Mouse (Mus musculus) stomach, embryonic 14.5 days (tissue): Measurements from ENCODE around the gene Gm20825. TPM values are rescaled to one million over a fixed set of nuclear protein-coding genes. Genes with fewer than 3 reads are reported as not detected.
"Not testable (repeated sequence)": the region's sequence is repeated elsewhere in the genome, so short reads cannot be mapped to it uniquely, and the experiment has no call there.

Experiments
- ATAC-seq: fragments of 200-750 bp; cut with Nextera tagmentation; 2 replicates; pipeline ENCODE4 v1.8.0; 2017; ENCODE audit warnings: low read depth, moderate TSS enrichment; ENCODE audit not compliant: insufficient number of reproducible peaks, insufficient read depth, low FRiP score
- H3K27ac ChIP-seq: fragments of 300-500 bp; sonication (generic); 2 replicates; pipeline ENCODE4 v1.5.1; 2014; ENCODE audit warnings: mild to moderate bottlenecking, low read length, moderate library complexity, mixed read lengths
- H3K27me3 ChIP-seq: fragments of 300-500 bp; sonication (generic); 2 replicates; pipeline ENCODE4 v1.6.1; 2014; ENCODE audit warnings: low read length, control low read depth, mixed read lengths; ENCODE audit not compliant: control insufficient read depth, insufficient read depth
- H3K36me3 ChIP-seq: fragments of 300-500 bp; sonication (generic); 2 replicates; pipeline ENCODE4 v1.6.1; 2014; ENCODE audit warnings: mild to moderate bottlenecking, control low read depth, low read length, moderate library complexity, mixed read lengths; ENCODE audit not compliant: control insufficient read depth, insufficient read depth
- H3K4me1 ChIP-seq: fragments of 300-500 bp; sonication (generic); 2 replicates; pipeline ENCODE4 v1.6.1; 2014; ENCODE audit warnings: low read length, control low read depth, mixed read lengths; ENCODE audit not compliant: control insufficient read depth, insufficient read depth
- H3K4me2 ChIP-seq: fragments of 300-500 bp; sonication (generic); replicated peaks from 2 replicates; pipeline ENCODE4 v1.6.1; 2014; ENCODE audit warnings: low read depth, low read length, control low read depth
- H3K4me3 ChIP-seq: fragments of 300-500 bp; sonication (generic); 2 replicates; pipeline ENCODE4 v1.5.1; 2014; ENCODE audit warnings: low read depth, low read length, control low read depth
- H3K9ac ChIP-seq: fragments of 300-500 bp; sonication (generic); replicated peaks from 2 replicates; pipeline ENCODE4 v1.6.1; 2014; ENCODE audit warnings: low read depth, mild to moderate bottlenecking, control low read depth, low read length, moderate library complexity, mixed read lengths
- H3K9me3 ChIP-seq: fragments of 300-500 bp; sonication (generic); 2 replicates; pipeline ENCODE4 v1.6.1; 2016; ENCODE audit warnings: low read depth, low read length, control low read depth; ENCODE audit not compliant: control insufficient read depth
- WGBS: fragments of 180-500 bp; shearing (Covaris S2); extraction: QIAGEN DNeasy Blood & Tissue Kit; methylation state at CpG from one replicate; pipeline ENCODE4 v1.1.7; 2014; 5-methylcytosine and 5-hydroxymethylcytosine counted together
- polyA plus RNA-seq: library from polyadenylated mRNA; unstranded; fragments of >200 nt; fragmentation: Nextera tagmentation; extraction: Ambion mirVana; gene quantifications from 2 replicates; pipeline ENCODE4 v1.2.1, GENCODE M21; 2014

Gm20825 gene
- polyA plus RNA-seq = not detected in 2 replicates

GRCm38 (mm10) chrY:8071407-8071806 is at the start of gene Gm20825:
Gene Gm20825, minus strand, starts transcription at chrY:8071507.
- H3K27me3 ChIP-seq, H3K4me1 ChIP-seq, H3K27ac ChIP-seq, H3K4me2 ChIP-seq, ATAC-seq, H3K9ac ChIP-seq, H3K36me3 ChIP-seq, H3K4me3 ChIP-seq, H3K9me3 ChIP-seq: not testable (repeated sequence)
- WGBS = 66% methylated on average over 3 of the region's 4 CpGs

Other genes with a start within 250 kb of the Gm20825 start
- gene Gm29049, start 74.3 kb downstream of the Gm20825 start, polyA plus RNA-seq = not detected in 2 replicates
- gene Gm20824, start 186.4 kb upstream of the Gm20825 start, polyA plus RNA-seq = not detected in 2 replicates